Mouse (Mus musculus) CD4-positive, CD25-positive, alpha-beta regulatory T cell (primary cell): ENCODE results near the gene Rhox12. TPM values are rescaled to one million over a fixed set of nuclear protein-coding genes. Genes with fewer than 3 reads are reported as not detected.

Source experiments
- polyA plus RNA-seq: library from polyadenylated mRNA; unstranded; fragments of 100-300 nt; shearing (Covaris generic); gene quantifications from one replicate; pipeline ENCODE4 v1.2.1, GENCODE M21; 2017

The Rhox12 gene
- polyA plus RNA-seq = not detected

DNA sequence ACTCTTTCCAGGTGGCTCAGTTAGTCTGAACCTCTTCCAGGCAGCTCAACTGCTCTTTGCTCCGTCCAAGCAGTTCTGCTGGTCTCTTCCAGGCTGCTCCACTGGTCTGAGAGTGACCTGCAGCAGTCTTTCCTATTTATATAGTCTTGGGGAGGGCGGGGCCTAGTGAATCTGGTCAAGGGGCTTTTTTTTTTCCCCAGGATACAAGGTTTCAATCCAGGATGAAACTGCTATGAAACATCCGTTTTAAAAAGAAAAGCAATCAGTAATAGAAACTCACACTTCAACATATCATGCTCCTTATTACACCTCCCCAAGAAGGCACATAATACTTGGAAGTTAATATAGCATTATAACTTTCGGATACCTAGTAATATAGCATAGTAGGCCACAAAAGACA, at the start of gene Rhox12:
Gene Rhox12, minus strand, starts transcription at position 101 of the 400 bp plus-strand sequence.

DNA sequence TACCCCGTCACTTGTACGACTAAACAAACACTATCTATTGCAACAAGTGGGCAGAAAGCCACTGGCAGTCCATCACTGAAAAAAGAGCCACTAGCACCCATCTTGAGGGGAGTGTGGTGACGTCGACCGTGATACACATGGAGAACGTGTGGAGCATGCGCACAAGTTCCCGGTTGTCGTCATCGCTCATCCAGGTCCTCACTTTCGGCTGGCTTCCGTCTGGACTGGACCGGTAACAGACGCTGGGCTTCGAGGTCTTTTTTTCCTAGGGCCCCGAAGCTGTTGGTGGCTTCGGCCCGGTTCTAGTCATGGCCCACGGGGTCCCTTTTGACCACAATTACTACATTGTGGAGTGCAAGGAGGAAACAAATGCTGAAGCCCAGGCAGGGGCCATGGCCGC, 10.3 kb upstream of the Rhox12 start, which contains the start of gene Rhox13:
Gene Rhox13, plus strand, starts transcription at position 238 of the 400 bp plus-strand sequence.

DNA sequence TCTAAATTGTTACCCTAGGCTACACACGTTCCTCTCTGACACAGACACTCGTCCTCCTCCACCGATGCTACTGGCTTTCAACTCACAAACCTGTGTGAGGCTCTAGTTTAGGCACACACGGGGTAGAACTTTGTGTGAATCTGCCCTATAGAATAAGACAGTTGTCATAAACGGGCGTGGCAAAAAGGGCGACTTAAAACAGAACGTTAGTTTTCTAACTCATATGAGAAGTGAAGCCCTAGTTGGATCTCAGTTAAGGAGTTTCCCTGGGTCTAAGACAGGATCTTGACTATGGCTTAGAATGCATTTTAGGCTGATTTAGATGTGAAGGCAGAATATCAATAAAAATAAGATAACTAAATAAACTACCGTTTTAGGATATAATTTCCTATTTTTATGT, 25.7 kb downstream of the Rhox12 start, which contains the start of gene Rhox11:
Gene Rhox11, minus strand, starts transcription at position 101 of the 400 bp plus-strand sequence.

DNA sequence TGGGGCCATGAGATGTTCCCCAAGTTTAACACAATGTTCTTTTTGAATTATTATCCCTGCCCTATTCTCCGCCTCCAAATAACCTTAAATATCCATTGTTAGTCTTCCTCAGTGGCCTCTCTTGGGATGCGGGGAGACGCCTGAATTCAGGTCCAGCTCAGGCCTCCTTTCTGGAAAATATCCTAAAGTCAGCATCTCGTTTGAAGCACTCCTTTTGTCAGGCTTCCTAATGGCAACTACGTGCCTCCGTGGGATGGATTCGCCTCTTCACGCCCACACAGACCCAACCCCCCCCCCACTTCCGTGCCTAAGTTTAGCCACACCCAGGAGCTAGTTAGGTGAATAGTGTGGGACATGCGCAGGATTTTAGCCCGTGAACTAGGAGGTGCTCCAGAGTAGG, 44.5 kb downstream of the Rhox12 start, which contains the start of gene Rhox10:
Gene Rhox10, plus strand, starts transcription at position 301 of the 400 bp plus-strand sequence.

Other genes with a start within 250 kb of the Rhox12 start
- gene Rhox8, start 232.0 kb downstream of the Rhox12 start, polyA plus RNA-seq = not detected
- gene Rhox7b, start 213.7 kb downstream of the Rhox12 start, polyA plus RNA-seq = not detected
- gene Rhox9, start 209.1 kb downstream of the Rhox12 start, polyA plus RNA-seq = not detected
- not detected for gene Btg1-ps1, start 92.1 kb downstream of the Rhox12 start, polyA plus RNA-seq
- not detected for gene Btg1-ps2, start 67.8 kb downstream of the Rhox12 start, polyA plus RNA-seq
- gene Rhox10, start 44.4 kb downstream of the Rhox12 start, polyA plus RNA-seq = not detected
- not detected for gene Rhox11, start 25.8 kb downstream of the Rhox12 start, polyA plus RNA-seq
- gene Rhox13, start 10.3 kb upstream of the Rhox12 start, polyA plus RNA-seq = not detected
- gene Zbtb33, start 78.9 kb upstream of the Rhox12 start, polyA plus RNA-seq = 2.0 TPM
- gene Tmem255a, start 141.5 kb upstream of the Rhox12 start, polyA plus RNA-seq = 0.73 TPM
- gene Atp1b4, start 205.3 kb upstream of the Rhox12 start, polyA plus RNA-seq = not detected